10 mouse cellular contexts compared by ENCODE assay signal in genomic region chr14:76731096-76731986, GRCm38 (mm10).
DNase-seq lines count a peak whose midpoint lies in the region; ATAC-seq lines count a peak whose summit lies in the region.
"Had no signal": no experiment of that assay in that cellular context is flagged by ENCODE, and none has a peak within 500 bp of the region (broad histone marks: within the 10 kb centered on the region; RNA-seq: fewer than 3 reads in every experiment).

No protein-coding gene starts in this region.

- H3K9me3 ChIP-seq in heart, embryonic 13.5 days, result peaks cover 5% of the 10 kb centered on the region; the same call in 1 of the 2 replicates
- H3K9me3 ChIP-seq: hindbrain, embryonic 15.5 days had no signal

- H3K4me1 ChIP-seq in heart, embryonic 13.5 days, result peaks cover 25% of the 10 kb centered on the region

- intact Hi-C loops in left cerebral cortex, postnatal 4 days (cut with DNase I), result no loop called here
- intact Hi-C loops in left cerebral cortex, postnatal 10 days (cut with DNase I), result loop anchor here (10.0 kb wide), 1 partner anchor 107 kb away; no protein-coding TSS in a partner anchor

- H3K27ac ChIP-seq in heart, embryonic 13.5 days (replicated peaks), result peak overlapping the region; percentile 80
- H3K27ac ChIP-seq: hindbrain, embryonic 15.5 days had no signal

- H3K4me3 ChIP-seq in heart, embryonic 13.5 days, result no peak overlapping the region
- H3K4me3 ChIP-seq: hindbrain, embryonic 15.5 days had no signal

- H3K9ac ChIP-seq in heart, embryonic 13.5 days, result peak overlapping the region; percentile 24; the same call in 1 of the 2 replicates
- H3K9ac ChIP-seq: hindbrain, embryonic 15.5 days had no signal

- DNase-seq in left cerebral cortex, postnatal 4 days, result peak; percentile 63
- no peak for DNase-seq in left cerebral cortex, postnatal 10 days (ENCODE audit: extremely low spot score in 1 of 2, low spot score in 2 of 2)
- DNase-seq in lung, postnatal 10 days, result peak; percentile 59
- DNase-seq in spleen, postnatal 4 days (ENCODE audit: low spot score in 2 of 2), result no peak
- DNase-seq in kidney, adult 18-20 months, result no peak
- DNase-seq in urinary bladder, adult 2 months (ENCODE audit: low spot score), result no peak
- DNase-seq: layer of hippocampus, adult 9-11 months had no signal

- H3K36me3 ChIP-seq in heart, embryonic 13.5 days, result no peaks in the 10 kb centered on the region
- H3K36me3 ChIP-seq: hindbrain, embryonic 15.5 days had no signal

- ATAC-seq in common myeloid progenitor, adult 5-6 weeks (replicated peaks; ENCODE audit: low read depth, poor library complexity, severe bottlenecking), result 0 out of 2 replicates have a peak, but pooled peaks have one; percentile 30
- no peak for ATAC-seq in heart, embryonic 13.5 days (ENCODE audit: extremely low read depth, insufficient number of reproducible peaks, low FRiP score, low TSS enrichment)

- peak overlapping the region; percentile 31 for H3K4me2 ChIP-seq in heart, embryonic 13.5 days
- H3K4me2 ChIP-seq: hindbrain, embryonic 15.5 days had no signal

- WGBS in heart, embryonic 13.5 days, result 25% methylated on average over 19 of the region's 19 CpGs

- H3K27me3 ChIP-seq in heart, embryonic 13.5 days (replicated peaks), result no peaks in the 10 kb centered on the region
- H3K27me3 ChIP-seq: hindbrain, embryonic 15.5 days had no signal

Comparison
In these comparisons a context has a peak if more than half of its experiments do, and no peak if none do; other contexts are left out.
1. DNase-seq: peak in left cerebral cortex, postnatal 4 days (single experiment) and lung, postnatal 10 days (single experiment); none in left cerebral cortex, postnatal 10 days (0 of 2), spleen, postnatal 4 days (0 of 2), kidney, adult 18-20 months (single experiment) and urinary bladder, adult 2 months (single experiment).